Mouse (Mus musculus) E14TG2a.4 (cell line): ENCODE data around the gene Olfr1168.
"Not testable (repeated sequence)": the region's sequence is repeated elsewhere in the genome, so short reads cannot be mapped to it uniquely, and the experiment has no call there.

Source experiments
- H3K27me3 ChIP-seq: 2 replicates; pipeline ENCODE4 v1.6.1; 2014; ENCODE audit warnings: low read length, control low read depth; ENCODE audit not compliant: insufficient read depth
- H3K36me3 ChIP-seq: 2 replicates; pipeline ENCODE4 v1.6.1; 2014; ENCODE audit warnings: low read length, control low read depth; ENCODE audit not compliant: insufficient read depth
- H3K4me1 ChIP-seq: replicated peaks from 2 replicates; pipeline ENCODE4 v1.6.1; 2014; ENCODE audit warnings: low read depth, low read length, control low read depth
- H3K4me3 ChIP-seq: replicated peaks from 2 replicates; pipeline ENCODE4 v1.5.1; 2014; ENCODE audit warnings: mild to moderate bottlenecking, low read length
- H3K9me3 ChIP-seq: 2 replicates; pipeline ENCODE4 v1.6.1; 2014; ENCODE audit warnings: low read length, control low read depth
- CTCF ChIP-seq: conservative IDR thresholded peaks from 2 replicates; pipeline ENCODE4 v1.5.1; 2014; ENCODE audit warnings: low read length
- NANOG ChIP-seq: IDR thresholded peaks from 2 replicates; pipeline ENCODE4 v1.6.1; 2014; ENCODE audit warnings: borderline replicate concordance, low read length, mixed read lengths
- POU5F1 ChIP-seq: IDR thresholded peaks from 2 replicates; pipeline ENCODE4 v1.6.1; 2014; ENCODE audit warnings: low read length, borderline replicate concordance

Gene Olfr1168

DNA sequence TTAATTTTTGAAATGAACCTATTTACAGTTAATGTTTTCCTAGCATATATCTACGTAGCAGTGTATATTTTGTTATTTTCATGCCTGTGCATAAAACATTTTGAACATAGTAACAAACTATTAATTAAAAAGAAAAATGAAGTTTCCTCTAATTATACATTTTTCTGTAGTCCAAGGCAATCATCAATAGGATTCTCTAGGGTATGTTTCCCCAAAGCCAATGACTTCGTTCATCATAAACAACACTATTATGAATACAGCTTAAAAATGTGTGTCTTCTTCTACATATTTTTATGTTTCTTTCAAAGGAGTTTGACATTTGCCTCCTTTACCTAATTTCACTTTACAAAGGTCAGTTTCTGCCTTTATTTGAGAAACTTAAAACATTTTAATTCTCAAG, at the start of gene Olfr1168:
Gene Olfr1168, plus strand, starts transcription at position 301 of the 400 bp plus-strand sequence.
- no peaks in the 10 kb centered on the region for H3K9me3 ChIP-seq
- no peak within 1 kb of the TSS for H3K4me3 ChIP-seq
- no peak for TF ChIP-seq POU5F1
- TF ChIP-seq NANOG = no peak
- no peak for TF ChIP-seq CTCF
- no peaks in the 10 kb centered on the region for H3K4me1 ChIP-seq
- no peaks in the 10 kb centered on the region for H3K27me3 ChIP-seq
- no peaks in the 10 kb centered on the region for H3K36me3 ChIP-seq

- H3K27me3 ChIP-seq, H3K4me3 ChIP-seq, H3K9me3 ChIP-seq, H3K36me3 ChIP-seq, H3K4me1 ChIP-seq: not testable (repeated sequence)
Measured at GRCm38 (mm10) chr2:88155093-88155492, 26.6 kb upstream of the Olfr1168 start, which contains the start of gene Olfr1167. Gene Olfr1167 (minus strand): TSS chr2:88155193.

GRCm38 (mm10) chr2:88220784-88221183, 39.1 kb downstream of the Olfr1168 start:
- H3K4me3 ChIP-seq = no peak overlapping the region
- no peaks in the 10 kb centered on the region for H3K9me3 ChIP-seq
- TF ChIP-seq CTCF (no peak), NANOG (no peak), POU5F1 (no peak)
- H3K4me1 ChIP-seq = no peaks in the 10 kb centered on the region
- H3K36me3 ChIP-seq = no peaks in the 10 kb centered on the region
- H3K27me3 ChIP-seq = no peaks in the 10 kb centered on the region

GRCm38 (mm10) chr2:88228234-88228633, 46.6 kb downstream of the Olfr1168 start, which contains the start of gene Olfr1170:
Gene Olfr1170 (minus strand): TSS chr2:88228334.
- no peaks in the 10 kb centered on the region for H3K4me1 ChIP-seq
- H3K9me3 ChIP-seq = no peaks in the 10 kb centered on the region
- H3K4me3 ChIP-seq = no peak within 1 kb of the TSS
- no peaks in the 10 kb centered on the region for H3K27me3 ChIP-seq
- TF ChIP-seq POU5F1 (no peak), CTCF (no peak), NANOG (no peak)
- H3K36me3 ChIP-seq = no peaks in the 10 kb centered on the region
